In the genomic region with DNA sequence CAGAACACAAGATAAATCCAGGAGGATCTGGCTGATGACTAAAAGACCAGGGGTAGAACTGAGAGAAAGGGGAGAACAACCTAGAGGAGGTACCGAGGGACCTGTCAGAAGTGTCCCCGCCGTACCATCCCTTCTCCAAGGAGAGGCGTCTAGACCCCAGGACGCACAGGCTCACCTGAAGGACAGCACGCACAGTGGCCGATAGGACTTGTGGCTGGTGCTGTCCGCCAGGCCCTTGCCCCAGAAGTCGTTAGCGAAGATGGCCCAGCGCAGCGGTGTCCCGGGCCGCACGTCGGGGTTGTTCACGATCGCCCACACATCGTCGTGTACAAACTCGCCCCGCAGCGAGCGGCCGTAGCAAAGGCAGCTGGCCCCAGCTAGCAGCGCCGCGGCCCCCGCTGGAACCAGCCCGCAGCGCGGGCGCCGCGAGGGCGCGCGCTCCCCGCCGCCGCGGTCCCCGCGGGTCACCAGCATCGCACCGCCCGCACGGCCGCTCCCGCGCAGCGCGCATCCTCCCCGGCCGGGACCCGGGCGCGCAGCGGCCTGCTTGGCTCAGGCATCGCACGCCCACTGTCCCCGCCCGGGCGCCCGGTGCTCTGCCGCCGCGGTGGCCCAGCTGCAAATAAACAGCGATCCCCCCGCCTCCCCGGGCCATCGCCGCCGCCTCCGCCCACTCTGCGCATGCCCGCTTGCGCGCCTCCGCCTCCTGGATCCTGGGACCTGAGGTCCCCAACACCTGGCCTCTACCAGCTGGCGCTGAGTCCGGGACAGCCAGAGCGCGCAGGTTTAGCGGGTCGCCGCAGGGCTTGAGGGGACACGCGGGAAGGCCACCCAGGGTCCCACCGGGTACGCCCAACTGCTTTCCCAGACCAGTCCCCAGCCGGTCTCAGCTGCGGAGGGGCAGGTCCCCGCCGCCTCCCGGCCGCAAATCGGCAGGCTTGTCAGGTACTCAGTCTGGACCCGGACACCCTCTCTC, we compare ENCODE assay signal across 8 mouse cellular contexts. TPM values are rescaled to one million over a fixed set of nuclear protein-coding genes. Genes with fewer than 3 reads are reported as not detected.
DNase-seq lines count a peak whose midpoint lies in the region; TF ChIP-seq lines count a peak whose summit lies in the region.

Gene Tmtc1 (minus strand): TSS at position 664 of the 976 bp plus-strand sequence.

- peaks cover 0 to 3% of the 10 kb centered on the region in 2 experiments; a peak in 1 of 4 replicates for H3K4me1 ChIP-seq in ES-E14 (ENCODE audit: control insufficient read depth in 2 of 2, insufficient read depth in 2 of 2, low read length in 2 of 2, poor library complexity in 1 of 2)
- peaks cover 29% of the 10 kb centered on the region for H3K4me1 ChIP-seq in hindbrain, embryonic 10.5 days (replicated peaks)

- in situ Hi-C loops in ES-E14 (cut with MboI; ENCODE audit: low sequenced_read_pairs in 2 of 2, unreplicated experiment in 2 of 2), result loop anchor here in 1 of 2 experiments (25.0 kb wide), 1 partner anchor 468 kb away; no protein-coding TSS in a partner anchor

- H3K4me3 ChIP-seq in ES-E14 (ENCODE audit: insufficient read depth in 1 of 2, low read depth in 1 of 2, low read length in 2 of 2, poor library complexity in 1 of 2, severe bottlenecking in 1 of 2), result peak within 1 kb of the TSS; percentile 74 to 86
- peak within 1 kb of the TSS; percentile 75 for H3K4me3 ChIP-seq in hindbrain, embryonic 10.5 days

- no peaks in the 10 kb centered on the region for H3K36me3 ChIP-seq in ES-E14 (ENCODE audit: control insufficient read depth, insufficient read depth, low read length, poor library complexity, severe bottlenecking)
- H3K36me3 ChIP-seq in hindbrain, embryonic 10.5 days, result no peaks in the 10 kb centered on the region

- H3K9ac ChIP-seq in ES-E14 (ENCODE audit: insufficient read depth, low read depth, low read length, poor library complexity, severe bottlenecking), result peak within 1 kb of the TSS; percentile 55

- H3K27ac ChIP-seq in ES-E14 (ENCODE audit: insufficient read depth, low read depth, low read length, poor library complexity, severe bottlenecking), result no peak within 1 kb of the TSS
- H3K27ac ChIP-seq in hindbrain, embryonic 10.5 days, result peak within 1 kb of the TSS; percentile 80

- peak; percentile 50 for DNase-seq in ES-E14 (ENCODE audit: low read depth, low spot score)
- DNase-seq in cerebellum, adult 9-11 months, result peak; percentile 24
- DNase-seq in frontal cortex, postnatal 14 days (ENCODE audit: low spot score in 2 of 2), result peak; percentile 35 to 55
- DNase-seq in hindbrain, embryonic 10.5 days (ENCODE audit: low spot score), result peak; percentile 79
- DNase-seq in layer of hippocampus, postnatal 14 days (ENCODE audit: low spot score in 2 of 2), result peak; percentile 53 to 62
- peak; percentile 82 for DNase-seq in lung, postnatal 14 days
- peak; percentile 41 for DNase-seq in retina, postnatal 7 days (ENCODE audit: low read depth, low spot score)
- peak; percentile 61 for DNase-seq in urinary bladder, adult 2 months (ENCODE audit: low spot score)

- peaks cover 62% of the 10 kb centered on the region for H3K27me3 ChIP-seq in hindbrain, embryonic 10.5 days (ENCODE audit: insufficient read depth, poor library complexity, severe bottlenecking)

- no peaks in the 10 kb centered on the region for H3K9me3 ChIP-seq in ES-E14 (ENCODE audit: control insufficient read depth, insufficient read depth, low read depth, low read length)
- no peaks in the 10 kb centered on the region for H3K9me3 ChIP-seq in hindbrain, embryonic 10.5 days

- WGBS in hindbrain, embryonic 10.5 days, result under 1% methylated on average over 99 of the region's 99 CpGs

TF ChIP-seq in ES-E14, 5 proteins besides CTCF, POLR2A, EP300 and RAD21:
- TF ChIP-seq ZC3H11A (IDR thresholded peaks at IDR 0.05; ENCODE audit: borderline replicate concordance, low read depth, low read length), result no peak
- no peak for TF ChIP-seq HCFC1 (IDR thresholded peaks at IDR 0.05; ENCODE audit: borderline replicate concordance, insufficient read depth, low read length)
- TF ChIP-seq MAFK (IDR thresholded peaks at IDR 0.05; ENCODE audit: insufficient read depth, low read depth, low read length), result no peak
- TF ChIP-seq CHD2 (IDR thresholded peaks at IDR 0.05; ENCODE audit: low read depth, low read length), result no peak
- TF ChIP-seq ZNF384 (IDR thresholded peaks at IDR 0.05; ENCODE audit: low read depth, low read length), result no peak

RNA-seq across cellular contexts. Expression of gene Tmtc1, which starts in this region (rescaled TPM):
- 5.8 and 8.6 TPM in 2 replicates for total RNA-seq in ES-E14 (2012; rRNA removed)
- 0.61 and 1.3 TPM in 2 replicates for polyA plus RNA-seq in hindbrain, embryonic 10.5 days (2016; fragmentation: Nextera tagmentation; extraction: Ambion mirVana)
- total RNA-seq in layer of hippocampus, postnatal 14 days (2021), result 10 to 100 TPM; 26.4 to 27.1 TPM
- 14.2 and 17.9 TPM in 2 replicates for polyA plus RNA-seq in urinary bladder, adult 2 months (2012; rRNA removed)

Comparison
In these comparisons a context has a peak if more than half of its experiments do, and no peak if none do; other contexts are left out.
1. DNase-seq: peak in every context shown above with its lines; median percentile 82 in lung, postnatal 14 days; 79 in hindbrain, embryonic 10.5 days; 61 in urinary bladder, adult 2 months; 58 in layer of hippocampus, postnatal 14 days; 50 in ES-E14; 45 in frontal cortex, postnatal 14 days; 41 in retina, postnatal 7 days; 24 in cerebellum, adult 9-11 months.